Mouse (Mus musculus): ENCODE results near the gene Prkcq.

The Prkcq gene

DNA sequence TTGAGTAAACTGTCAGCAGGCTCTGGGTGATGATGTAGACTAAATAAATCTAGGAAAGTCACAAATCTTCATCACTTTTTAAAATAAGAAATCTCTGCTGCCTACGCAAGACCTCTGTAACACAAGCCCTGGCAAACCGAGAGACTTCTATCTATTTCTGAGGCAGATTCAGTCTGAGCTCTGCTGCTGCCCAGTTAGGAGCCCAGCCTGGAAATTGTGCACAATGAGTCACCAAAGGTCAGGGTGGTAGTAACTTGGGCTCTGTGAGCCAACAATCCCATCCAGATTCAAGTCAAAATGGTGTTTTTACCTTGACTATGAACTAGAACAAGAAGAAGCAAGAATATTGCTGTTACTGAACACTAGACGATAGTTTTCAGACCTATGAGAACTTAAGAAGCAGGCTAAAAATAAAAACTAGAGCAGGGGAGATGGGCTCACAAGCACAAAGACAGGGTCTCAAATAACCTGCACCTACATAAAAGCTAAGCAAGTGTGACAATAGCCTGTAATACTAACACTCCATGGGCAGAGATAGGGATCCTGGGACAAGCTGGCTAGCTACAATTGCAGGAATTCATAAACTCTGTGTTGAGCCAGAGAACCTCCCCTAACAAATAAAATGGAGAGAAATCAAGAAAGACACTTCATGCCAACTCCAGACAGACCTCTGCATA, 53.0 kb downstream of the Prkcq start:
- no peak for DNase-seq (ENCODE audit: low spot score)

DNA sequence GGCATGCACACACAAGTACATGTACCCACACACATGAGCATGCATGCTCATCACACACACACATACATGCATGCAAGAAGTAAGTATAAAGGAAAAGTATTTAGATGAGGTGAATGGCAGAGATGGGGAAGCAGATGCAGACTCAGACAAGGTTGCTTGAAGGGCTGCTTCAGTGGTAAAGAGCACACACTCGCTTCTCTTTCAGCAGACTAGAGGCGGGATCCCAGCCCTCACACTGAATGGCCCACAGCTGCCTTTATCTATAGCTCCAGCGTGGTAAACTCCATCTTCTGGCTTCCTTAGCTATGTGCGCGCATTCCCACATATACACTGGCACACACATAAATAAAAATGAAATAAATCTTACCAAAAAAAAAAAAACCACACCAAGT, 53.6 kb downstream of the Prkcq start:
- DNase-seq (ENCODE audit: low spot score) = no peak

DNA sequence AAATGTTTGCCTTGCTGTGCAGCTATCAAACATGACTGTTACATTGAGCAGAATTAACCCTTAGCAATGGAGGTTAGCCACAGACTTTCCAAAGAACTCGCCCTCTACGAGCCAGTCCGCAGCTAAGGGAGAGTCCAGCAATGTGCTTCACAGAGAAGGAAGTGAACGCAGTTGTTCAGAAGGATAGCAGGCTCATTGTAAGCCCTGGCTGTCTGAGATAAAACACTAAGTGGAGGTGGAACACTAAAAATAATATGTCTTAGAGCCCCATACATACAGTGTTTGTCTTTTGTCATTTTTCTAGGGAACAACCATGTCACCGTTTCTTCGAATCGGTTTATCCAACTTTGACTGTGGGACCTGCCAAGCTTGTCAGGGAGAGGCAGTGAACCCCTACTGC, 54.6 kb downstream of the Prkcq start:
- no peak for DNase-seq (ENCODE audit: low spot score)

DNA sequence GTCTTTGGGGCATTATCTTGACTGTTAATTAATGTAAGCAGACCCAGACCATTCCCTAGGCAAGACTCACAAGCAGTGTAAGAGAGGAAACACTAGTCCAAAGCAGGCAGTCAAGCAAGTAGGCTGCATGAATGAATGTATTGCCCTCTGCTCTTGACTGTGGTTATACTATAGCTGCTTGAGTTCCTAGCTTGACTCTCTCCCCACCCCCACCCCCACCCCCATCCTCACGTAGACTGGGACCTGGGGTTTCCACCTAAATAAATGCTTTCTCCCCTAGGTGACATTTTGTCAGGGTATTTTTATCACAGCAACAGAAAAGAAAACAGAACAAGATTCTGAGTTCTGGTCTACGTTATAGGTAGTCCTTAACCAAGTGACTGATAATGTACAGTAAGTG, 57.2 kb downstream of the Prkcq start:
- DNase-seq (ENCODE audit: low spot score) = no peak

DNA sequence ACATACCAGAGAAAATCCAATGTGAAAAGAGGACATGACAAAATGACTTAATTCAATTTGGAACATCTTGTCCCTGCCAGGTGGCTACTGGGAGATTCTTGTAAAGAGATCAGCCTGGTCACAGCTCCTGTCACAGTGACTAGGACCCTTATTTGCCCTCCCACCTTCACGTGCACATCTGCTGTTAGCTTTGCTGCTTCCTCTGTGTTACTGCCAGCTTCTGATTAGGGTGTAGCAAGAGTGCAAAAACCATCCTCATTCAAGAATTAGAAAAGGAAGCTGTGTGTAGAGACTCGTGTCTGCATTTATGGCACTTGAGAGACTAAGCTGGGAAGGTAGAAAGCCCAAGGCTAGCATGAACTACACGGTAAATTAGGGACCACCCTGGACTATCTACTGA, 59.2 kb downstream of the Prkcq start:
- DNase-seq (ENCODE audit: low spot score) = no peak

DNA sequence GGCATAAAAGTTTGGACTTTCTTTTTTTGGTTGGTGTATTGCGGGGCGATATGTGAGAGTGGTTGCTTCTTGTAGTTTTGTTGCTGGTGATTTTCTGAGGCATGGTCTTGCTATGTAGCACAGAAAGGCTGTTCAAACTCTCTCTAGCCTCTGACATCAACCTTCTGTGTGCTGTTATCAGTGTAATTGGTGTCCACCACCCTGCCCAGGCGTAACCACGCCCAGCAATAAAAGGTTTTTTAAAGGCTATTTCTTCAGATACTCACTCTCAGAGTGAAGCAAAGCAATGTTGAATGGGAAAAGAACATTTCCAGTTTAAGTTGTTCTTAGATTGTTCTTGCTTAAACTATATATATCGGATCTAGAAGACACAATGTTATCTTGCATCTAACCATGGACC, 60.1 kb downstream of the Prkcq start:
- no peak for DNase-seq (ENCODE audit: low spot score)

DNA sequence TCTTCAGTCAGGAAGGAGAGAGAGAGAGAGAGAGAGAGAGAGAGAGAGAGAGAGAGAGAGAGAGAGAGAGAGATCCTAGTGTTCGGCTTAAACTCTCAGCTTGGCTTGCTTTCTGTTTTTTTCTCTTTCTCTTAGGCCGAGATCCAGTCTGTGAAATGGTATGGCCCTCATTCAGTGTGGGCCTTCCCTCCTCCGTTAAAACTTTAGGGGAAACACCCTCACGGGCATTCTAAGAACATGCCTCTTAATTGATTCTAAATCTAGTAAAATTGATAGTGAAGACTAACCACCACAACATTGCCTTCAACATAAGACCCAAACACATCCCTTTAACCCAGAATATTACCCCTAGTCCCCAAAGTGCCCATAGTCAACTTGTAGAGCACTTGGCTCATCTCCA, 66.3 kb downstream of the Prkcq start:
- DNase-seq (ENCODE audit: low spot score) = no peak

DNA sequence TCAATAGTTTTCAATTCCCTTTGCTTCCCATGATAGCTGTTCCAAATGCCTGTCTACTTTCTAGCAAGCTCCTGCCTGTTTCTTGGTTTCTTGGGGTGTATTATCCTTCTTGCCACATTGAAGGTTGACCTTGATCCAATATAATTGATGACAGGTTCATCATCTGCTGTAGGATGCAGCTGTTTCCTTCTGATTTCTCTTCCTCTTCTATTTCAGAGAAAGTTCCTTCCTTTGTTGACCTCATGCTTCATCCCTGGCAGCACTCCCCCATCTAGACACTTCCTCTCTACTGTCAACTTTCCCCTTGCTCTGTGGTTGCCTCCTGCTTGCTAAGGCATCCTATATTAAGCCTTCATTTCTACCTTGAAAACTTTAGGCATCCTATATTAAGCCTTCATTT, 67.6 kb downstream of the Prkcq start:
- no peak for DNase-seq (ENCODE audit: low spot score)

DNA sequence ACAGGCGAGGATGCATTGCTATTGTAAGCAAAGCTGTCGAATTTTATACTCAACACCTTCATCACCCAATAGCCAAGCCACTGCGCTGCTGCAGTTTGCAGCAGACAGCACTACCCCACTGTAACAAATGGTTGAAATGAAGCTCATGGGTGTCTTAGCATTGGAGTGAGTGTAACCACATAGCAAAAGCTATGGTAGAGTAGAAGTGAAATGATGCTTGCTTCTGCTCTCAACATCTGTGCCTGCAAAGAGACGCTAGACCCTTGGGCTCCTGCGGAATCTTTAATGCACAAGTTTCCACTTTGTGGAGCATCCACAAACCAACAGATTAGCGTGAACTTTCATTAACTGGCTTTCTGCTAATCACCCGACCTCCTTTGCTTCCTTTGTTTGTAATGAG, 74.0 kb downstream of the Prkcq start:
- no peak for DNase-seq (ENCODE audit: low spot score)

DNA sequence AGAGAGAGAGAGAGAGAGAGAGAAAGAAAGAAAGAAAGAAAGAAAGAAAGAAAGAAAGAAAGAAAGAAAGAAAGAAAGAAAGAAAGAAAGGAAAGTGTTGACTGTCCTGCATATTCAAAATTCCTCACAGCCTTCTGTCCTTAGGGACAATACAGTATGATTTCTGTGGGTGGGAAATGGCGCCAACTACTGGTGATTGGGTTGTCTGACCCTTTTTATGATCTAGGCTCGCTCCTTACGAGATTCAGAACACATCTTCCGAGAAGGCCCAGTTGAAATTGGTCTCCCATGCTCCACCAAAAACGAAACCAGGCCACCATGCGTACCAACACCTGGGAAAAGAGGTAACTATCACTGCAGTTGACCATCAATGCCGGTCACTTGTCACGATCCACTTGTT, 82.0 kb downstream of the Prkcq start:
- DNase-seq (ENCODE audit: low spot score) = peak; percentile 37

DNA sequence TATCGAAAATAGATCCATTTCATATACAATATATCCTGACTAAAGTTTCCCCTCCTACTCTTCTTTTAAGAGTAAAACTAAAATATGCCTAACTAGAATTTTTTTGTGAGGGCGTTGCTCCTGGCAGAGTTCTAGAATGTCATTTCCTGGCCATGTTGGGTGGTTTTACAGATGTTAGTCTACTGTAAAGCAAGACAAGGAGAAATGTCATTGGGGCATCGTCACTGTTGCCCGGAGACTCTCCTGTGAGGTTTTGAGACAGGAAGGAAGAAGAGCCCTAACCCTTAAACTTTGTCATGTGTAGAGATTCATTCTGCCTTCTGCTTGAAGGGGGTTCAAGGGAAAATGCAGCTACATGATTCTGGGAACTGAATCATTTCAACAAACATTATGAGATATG, 82.5 kb downstream of the Prkcq start:
- no peak for DNase-seq (ENCODE audit: low spot score)

DNA sequence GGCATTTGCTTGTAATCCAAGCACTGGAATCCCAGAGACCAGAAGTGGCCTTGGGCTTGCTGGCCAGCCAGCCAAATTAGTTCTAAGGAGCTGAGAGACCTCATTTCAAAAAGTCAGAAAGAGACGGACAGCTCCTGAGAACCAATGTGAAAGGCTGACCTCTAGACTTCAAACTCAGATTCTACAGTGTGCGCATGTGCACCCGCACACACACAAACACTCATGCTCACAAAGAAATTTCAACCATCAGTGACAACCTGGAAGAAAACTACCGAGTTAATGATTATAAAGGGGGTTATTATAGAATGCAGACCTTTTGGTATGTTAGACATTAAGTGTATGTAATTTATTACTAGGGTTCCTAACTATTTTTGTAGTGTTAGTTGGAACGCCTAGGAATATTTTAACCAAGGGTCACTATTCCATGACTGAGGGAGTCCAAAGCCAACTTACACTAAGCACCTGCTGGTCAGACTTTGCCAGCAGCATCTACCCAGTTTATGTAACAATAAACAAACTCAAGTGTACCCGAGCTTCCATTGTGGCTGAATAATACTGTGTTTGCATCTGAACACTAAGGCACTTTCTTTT, 85.4 kb downstream of the Prkcq start:
- no peak for DNase-seq (ENCODE audit: low spot score)

DNA sequence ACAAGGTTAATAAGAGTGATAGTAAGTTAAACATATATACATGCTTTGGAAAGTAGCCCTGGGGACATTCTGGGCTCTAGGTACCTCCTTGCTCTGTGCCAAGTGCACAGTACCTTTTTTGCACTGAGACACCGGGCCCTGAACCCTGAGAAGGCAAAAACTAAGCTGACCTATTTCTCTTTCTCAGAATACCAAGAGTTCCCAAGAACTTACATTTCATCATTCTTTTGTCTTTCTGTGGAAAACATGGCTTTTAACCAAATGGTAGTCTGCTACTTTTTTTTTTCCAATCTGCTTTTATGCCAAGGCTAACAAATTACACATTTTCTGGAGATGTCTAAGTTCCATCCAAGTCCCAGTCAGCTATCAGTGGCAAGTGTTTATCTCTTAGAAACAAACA, 86.3 kb downstream of the Prkcq start:
- no peak for DNase-seq (ENCODE audit: low spot score)

DNA sequence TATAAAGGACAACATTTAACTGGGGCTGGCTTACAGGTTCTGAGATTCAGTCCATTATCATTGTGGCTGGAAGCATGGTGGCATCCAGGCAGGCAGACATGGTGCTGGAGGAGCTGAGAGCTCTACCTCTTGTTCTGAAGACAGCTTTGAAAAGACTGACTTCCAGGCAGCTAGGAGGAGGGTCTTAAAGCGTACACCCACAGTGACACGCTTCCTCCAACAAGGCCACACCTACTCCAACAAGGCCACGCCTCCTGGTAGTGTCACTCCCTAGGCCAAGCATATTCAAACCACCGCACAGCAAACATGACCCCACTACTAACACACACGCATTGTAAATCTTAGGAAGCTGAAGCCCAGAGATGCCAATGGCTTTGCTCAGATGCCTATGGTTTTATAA, 87.5 kb downstream of the Prkcq start:
- DNase-seq (ENCODE audit: low spot score) = no peak

DNA sequence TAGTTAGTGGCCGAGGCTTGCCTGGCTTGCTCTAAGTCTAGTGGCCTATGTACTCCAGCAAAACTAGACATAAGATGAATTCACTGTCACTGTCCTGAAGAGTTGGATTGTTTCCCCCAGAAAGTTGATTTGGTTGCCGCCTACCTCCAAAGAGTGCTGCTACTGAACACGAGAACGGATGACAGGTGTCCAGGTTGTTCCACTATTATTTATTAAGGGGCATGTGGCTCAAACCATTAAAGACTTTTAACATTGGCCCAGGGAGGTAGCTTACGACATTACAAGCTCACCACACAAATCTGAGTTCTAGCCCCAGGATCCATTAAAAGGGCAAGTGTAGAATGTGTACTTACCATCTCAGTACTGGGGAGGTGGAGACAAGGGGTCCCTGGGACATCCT, 92.9 kb downstream of the Prkcq start:
- no peak for DNase-seq (ENCODE audit: low spot score)

DNA sequence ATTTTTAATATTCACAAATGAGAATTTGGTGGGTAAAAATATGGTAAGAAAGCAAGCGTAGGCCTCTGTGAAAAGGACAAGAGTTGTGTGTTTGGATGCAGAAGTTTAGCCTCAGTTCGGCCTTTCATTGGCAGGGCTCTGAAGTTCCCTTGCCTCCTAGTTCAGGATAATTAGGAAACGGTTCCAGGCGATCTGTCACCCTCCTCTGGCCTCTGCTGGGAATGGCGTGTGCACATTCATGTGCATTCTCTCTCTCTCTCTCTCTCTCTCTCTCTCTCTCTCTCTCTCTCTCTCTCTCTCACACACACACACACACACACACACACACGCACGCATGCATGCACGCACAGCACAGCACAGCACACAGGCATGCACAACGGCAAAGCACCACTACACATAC, 93.5 kb downstream of the Prkcq start:
- no peak for DNase-seq (ENCODE audit: low spot score)

DNA sequence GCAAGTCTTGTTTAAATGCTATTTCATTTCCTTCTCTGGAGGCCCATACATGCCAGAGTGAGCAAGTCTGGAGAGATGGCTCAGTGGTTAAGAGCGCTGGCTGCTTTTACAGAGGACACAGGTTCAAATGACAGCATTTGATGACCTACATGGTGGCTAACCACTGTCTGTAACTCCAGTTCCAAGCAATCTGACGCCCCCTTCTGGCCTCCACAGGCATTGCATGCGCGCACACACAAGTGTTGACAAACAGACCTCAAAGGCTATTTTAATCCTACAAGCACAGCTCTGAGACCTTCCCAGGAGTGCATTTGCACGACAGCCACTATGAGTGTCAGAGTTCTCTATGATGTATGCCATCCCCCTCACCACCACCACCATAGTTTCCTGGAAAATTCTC, 94.4 kb downstream of the Prkcq start:
- DNase-seq (ENCODE audit: low spot score) = no peak

DNA sequence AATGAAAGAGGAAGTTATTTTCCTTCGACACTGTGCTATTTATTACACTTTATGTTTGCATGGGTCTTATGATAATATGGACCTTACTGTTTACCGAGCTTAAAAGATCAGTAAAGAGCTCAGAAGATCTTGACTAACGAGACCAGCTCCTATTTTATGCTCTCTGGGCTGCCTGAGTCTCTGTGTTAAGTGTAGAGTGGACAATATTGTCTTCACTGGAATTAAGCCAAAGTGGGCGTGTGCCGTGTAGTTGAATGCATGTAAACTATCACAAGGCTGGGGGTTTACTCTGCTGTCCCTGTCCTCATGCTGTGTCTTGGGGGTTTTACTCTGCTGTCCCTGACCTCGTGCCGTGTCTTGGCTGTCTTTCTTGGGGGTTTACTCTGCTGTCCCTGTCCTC, 107.1 kb downstream of the Prkcq start:
- DNase-seq (ENCODE audit: low spot score) = no peak

DNA sequence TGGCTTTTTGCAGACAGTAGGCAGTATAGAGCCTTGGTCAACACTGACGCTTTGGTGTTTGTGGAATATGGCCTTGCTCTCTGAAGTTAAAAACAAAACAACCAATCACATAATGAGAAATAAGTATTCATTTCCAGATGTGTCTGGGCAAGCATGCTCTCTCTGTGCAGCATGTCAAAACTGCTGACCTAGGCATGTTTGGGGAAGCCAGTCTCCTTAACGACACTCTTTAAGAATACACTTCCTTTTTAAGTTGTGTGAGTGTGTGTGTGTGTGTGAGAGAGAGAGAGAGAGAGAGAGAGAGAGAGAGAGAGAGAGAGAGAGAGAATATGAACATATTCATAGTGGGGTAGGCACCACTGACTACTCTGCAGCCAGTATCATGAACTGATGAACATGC, 108.3 kb downstream of the Prkcq start:
- DNase-seq (ENCODE audit: low spot score) = no peak

DNA sequence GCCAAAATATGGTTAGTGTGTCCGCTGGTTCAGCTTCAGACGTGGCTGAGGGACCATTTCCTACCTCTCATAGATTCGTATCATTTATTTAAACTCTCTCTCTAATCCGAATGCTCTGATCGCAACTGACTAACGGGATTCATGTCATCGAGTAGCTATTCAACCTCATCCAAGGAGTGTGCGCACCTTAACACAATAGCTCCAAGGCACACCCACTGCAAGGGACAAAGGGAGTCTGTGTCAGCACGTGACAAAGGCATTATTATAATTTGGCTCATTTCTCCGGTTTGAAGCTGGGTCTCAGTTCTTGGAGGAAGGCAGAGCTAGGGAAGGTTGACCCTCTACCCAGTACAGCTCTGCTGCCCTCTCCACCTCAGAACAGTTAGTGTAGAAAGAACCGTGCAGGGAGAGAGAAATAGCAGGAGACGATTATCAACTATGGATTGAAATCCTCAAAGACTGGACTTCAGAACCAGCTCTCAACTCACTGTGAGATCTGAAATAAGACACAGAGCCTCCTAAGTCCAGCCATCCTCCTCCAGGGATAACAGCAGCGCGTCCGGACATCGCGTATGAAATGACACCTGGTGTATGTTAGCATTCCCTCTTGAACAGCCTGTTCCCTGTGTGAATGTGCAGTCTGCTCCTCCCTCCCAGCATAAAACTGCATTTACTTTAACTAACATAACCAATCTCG, 116.1 kb downstream of the Prkcq start:
- DNase-seq (ENCODE audit: low spot score) = no peak

DNA sequence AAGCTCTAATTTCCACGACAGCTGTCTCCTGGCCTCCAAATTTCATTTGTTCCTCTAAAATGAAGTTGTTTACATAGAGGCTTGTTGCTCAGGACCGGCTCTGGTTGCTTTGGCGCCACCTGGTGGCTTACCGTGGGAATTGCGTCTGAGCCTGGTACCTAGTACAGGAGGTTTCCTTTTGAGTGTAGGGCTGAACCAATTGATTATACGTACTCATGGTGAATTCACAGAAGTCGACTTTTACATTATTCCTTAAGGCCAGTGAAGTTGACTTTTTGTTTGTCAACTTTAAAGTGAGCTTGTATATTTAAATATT, 116.6 kb downstream of the Prkcq start:
- DNase-seq (ENCODE audit: low spot score) = peak; percentile 79

DNA sequence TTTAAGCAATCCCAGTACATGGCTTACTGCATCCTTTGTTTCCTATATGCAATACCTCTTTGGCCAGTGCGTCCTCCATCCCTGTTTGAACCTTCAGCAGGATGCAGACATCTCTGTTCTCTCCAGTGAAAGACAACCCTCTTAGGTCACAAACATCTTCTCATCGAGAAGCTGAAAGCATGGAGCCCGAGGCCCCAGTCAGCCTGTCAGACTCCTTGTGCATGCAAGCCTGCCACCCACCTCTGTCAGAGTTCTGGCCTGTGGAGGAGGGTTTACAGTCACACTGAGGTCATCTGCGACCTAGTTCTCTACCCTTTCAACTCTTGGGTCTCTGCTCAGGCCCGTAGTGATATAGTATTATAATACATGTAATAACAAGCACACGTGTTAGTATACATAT, 119.0 kb downstream of the Prkcq start:
- no peak for DNase-seq (ENCODE audit: low spot score)

DNA sequence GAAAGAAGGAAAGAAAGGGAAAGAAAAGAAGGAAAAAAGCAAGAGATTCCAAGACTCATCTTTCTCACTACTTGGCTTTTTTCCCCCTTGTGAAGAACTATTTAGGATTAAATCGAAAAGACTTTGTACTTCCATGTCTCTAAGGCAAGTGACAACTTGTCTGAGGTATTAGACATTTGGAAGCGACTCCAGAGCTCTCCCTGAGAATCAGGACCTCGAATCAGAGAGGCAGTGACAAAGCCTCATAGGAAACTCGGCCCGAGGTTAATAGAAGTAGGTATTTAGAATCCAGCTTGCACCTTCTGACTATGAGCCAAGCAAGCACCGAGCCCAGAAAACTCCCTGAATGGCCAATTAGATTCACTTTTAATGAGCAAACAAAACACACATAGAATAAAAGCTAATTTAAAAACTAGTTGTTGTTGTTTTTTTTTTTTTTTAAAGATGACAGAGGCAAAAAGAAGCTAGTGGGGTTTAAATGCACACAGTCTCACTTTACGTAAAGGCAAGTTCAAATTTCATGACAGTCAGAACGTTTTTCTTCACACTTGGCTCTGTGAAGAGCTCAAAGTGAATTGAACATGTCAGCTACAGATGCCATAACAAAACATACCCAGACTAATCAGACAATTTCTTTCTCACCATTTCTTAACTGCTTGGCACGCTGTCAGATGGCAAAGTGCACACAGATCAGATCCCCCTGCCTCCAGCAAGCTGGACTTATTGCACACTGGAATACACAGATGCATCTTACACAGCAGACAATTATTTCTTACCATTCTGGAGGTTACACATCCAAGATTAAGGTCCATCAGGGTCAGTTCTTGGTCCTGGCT, 119.9 kb downstream of the Prkcq start:
- DNase-seq (ENCODE audit: low spot score) = no peak

All from urinary bladder, postnatal 25 days (tissue).